Mouse (Mus musculus) MEL (cell line): ENCODE measurements around the gene Fuk. TPM values are rescaled to one million over a fixed set of nuclear protein-coding genes. Genes with fewer than 3 reads are reported as not detected.
"Not testable (repeated sequence)": the region's sequence is repeated elsewhere in the genome, so short reads cannot be mapped to it uniquely, and the experiment has no call there.

Experiments
- DNase-seq: peaks from one replicate; pipeline ENCODE4 v3.0.0; 2011; ENCODE audit warnings: low read depth, low spot score
- H3K27ac ChIP-seq: 2 replicates; pipeline ENCODE4 v1.5.1; 2012; ENCODE audit warnings: low read depth, mild to moderate bottlenecking, control low read depth, low read length, moderate library complexity; ENCODE audit not compliant: control insufficient read depth
- H3K27me3 ChIP-seq, 2 experiments: fragments of 150-350 bp in 1 of 2; sonication (generic) in 1 of 2; 2 replicates each; pipeline ENCODE4 v1.6.1; 2012; ENCODE audit warnings: low read length in 2 of 2, mild to moderate bottlenecking in 2 of 2, improper control_type of control experiment in 1 of 2, moderate library complexity in 1 of 2; ENCODE audit not compliant: insufficient read depth in 2 of 2, control insufficient read depth in 1 of 2
- H3K36me3 ChIP-seq, 2 experiments: 2 replicates each; pipeline ENCODE4 v1.6.1; 2012 to 2014; ENCODE audit warnings: low read length in 2 of 2, improper control_type of control experiment in 1 of 2, inconsistent platforms in 1 of 2, mild to moderate bottlenecking in 1 of 2; ENCODE audit not compliant: insufficient read depth in 2 of 2, control insufficient read depth in 1 of 2
- H3K4me1 ChIP-seq, 2 experiments: fragments of 150-350 bp in 1 of 2; sonication (generic) in 1 of 2; 2 replicates each; pipeline ENCODE4 v1.6.1; 2012; ENCODE audit warnings: low read length in 2 of 2, improper control_type of control experiment in 1 of 2, mild to moderate bottlenecking in 1 of 2; ENCODE audit not compliant: insufficient read depth in 2 of 2, control insufficient read depth in 1 of 2
- H3K4me3 ChIP-seq, 2 experiments: fragments of 150-350 bp in 1 of 2; sonication (generic) in 1 of 2; 2 replicates each; pipeline ENCODE4 v1.5.1; 2012; ENCODE audit warnings: low read depth in 2 of 2, low read length in 2 of 2, mild to moderate bottlenecking in 2 of 2, moderate library complexity in 2 of 2, control low read depth in 1 of 2, improper control_type of control experiment in 1 of 2; ENCODE audit not compliant: control insufficient read depth in 1 of 2, insufficient read depth in 1 of 2
- H3K79me2 ChIP-seq: 2 replicates; pipeline ENCODE4 v1.6.1; 2012; ENCODE audit warnings: mild to moderate bottlenecking, low read length, moderate library complexity; ENCODE audit not compliant: control insufficient read depth, poor library complexity, insufficient read depth
- H3K9ac ChIP-seq: 2 replicates; pipeline ENCODE4 v1.6.1; 2012; ENCODE audit warnings: low read depth, mild to moderate bottlenecking, control low read depth, low read length, moderate library complexity; ENCODE audit not compliant: control insufficient read depth, poor library complexity, severe bottlenecking
- H3K9me3 ChIP-seq: fragments of 150-350 bp; sonication (generic); replicated peaks from 2 replicates; pipeline ENCODE4 v1.6.1; 2012; ENCODE audit warnings: mild to moderate bottlenecking, low read length, improper control_type of control experiment, moderate library complexity; ENCODE audit not compliant: insufficient read depth
- ELF1 ChIP-seq: IDR thresholded peaks from 2 replicates; pipeline ENCODE4 v1.6.1; 2014; ENCODE audit warnings: low read depth, mild to moderate bottlenecking, inconsistent platforms, low read length, improper control_type of control experiment, moderate library complexity
- EP300 ChIP-seq, 2 experiments: IDR thresholded peaks; 2 replicates each; pipeline ENCODE4 v1.6.1; 2011; ENCODE audit warnings: improper control_type of control experiment in 2 of 2, low read length in 2 of 2, low read depth in 1 of 2, mild to moderate bottlenecking in 1 of 2
- GABPA ChIP-seq: IDR thresholded peaks from 2 replicates; pipeline ENCODE4 v1.6.1; 2012; ENCODE audit warnings: low read depth, mild to moderate bottlenecking, inconsistent platforms, low read length, improper control_type of control experiment, moderate library complexity
- GATA1 ChIP-seq: IDR thresholded peaks from 2 replicates; pipeline ENCODE4 v1.6.1; 2011; ENCODE audit warnings: low read depth, low read length, improper control_type of control experiment
- MAX ChIP-seq: IDR thresholded peaks from 2 replicates; pipeline ENCODE4 v1.6.1; 2011; ENCODE audit warnings: low read length, improper control_type of control experiment
- NELFE ChIP-seq: IDR thresholded peaks from 2 replicates; pipeline ENCODE4 v1.6.1; 2011; ENCODE audit warnings: low read depth, low read length, improper control_type of control experiment
- RAD21 ChIP-seq: IDR thresholded peaks from 2 replicates; pipeline ENCODE4 v1.6.1; 2011; ENCODE audit warnings: mild to moderate bottlenecking, low read depth, low read length, improper control_type of control experiment
- RCOR1 ChIP-seq: IDR thresholded peaks from 2 replicates; pipeline ENCODE4 v1.6.1; 2012; ENCODE audit warnings: low read depth, mild to moderate bottlenecking, inconsistent platforms, low read length, improper control_type of control experiment
- TBP ChIP-seq: IDR thresholded peaks from 2 replicates; pipeline ENCODE4 v1.8.0; 2011; ENCODE audit warnings: low read depth, low read length, improper control_type of control experiment
- TCF12 ChIP-seq: IDR thresholded peaks from 2 replicates; pipeline ENCODE4 v1.6.1; 2014; ENCODE audit warnings: low read depth, mild to moderate bottlenecking, inconsistent platforms, low read length, improper control_type of control experiment, moderate library complexity
- UBTF ChIP-seq: IDR thresholded peaks from 2 replicates; pipeline ENCODE4 v1.6.1; 2012; ENCODE audit warnings: low read depth, mild to moderate bottlenecking, inconsistent platforms, low read length, improper control_type of control experiment, moderate library complexity, borderline replicate concordance; ENCODE audit not compliant: insufficient read depth
- ZC3H11A ChIP-seq: IDR thresholded peaks from 2 replicates; pipeline ENCODE4 v1.6.1; 2012; ENCODE audit warnings: low read depth, mild to moderate bottlenecking, inconsistent platforms, low read length, improper control_type of control experiment
- ZKSCAN1 ChIP-seq: IDR thresholded peaks from 2 replicates; pipeline ENCODE4 v1.6.1; 2012; ENCODE audit warnings: low read depth, mild to moderate bottlenecking, inconsistent platforms, low read length, improper control_type of control experiment, moderate library complexity
- polyA plus RNA-seq, 2 experiments: library from polyadenylated mRNA; stranded (reverse) in 1 of 2; unstranded in 1 of 2; fragments of >175 nt in 1 of 2; fragments of >200 nt in 1 of 2; gene quantifications; 2 replicates each; pipeline versions ENCODE4 v1.2.1 to v1.2.4; 2012; ENCODE audit warnings: low replicate concordance in 2 of 2, low read depth in 1 of 2; ENCODE audit not compliant: insufficient read length in 2 of 2, insufficient read depth in 1 of 2, missing spikeins in 1 of 2
- total RNA-seq: library from RNA; depleted of rRNA; stranded (reverse); fragments of 300-350 nt; gene quantifications from 2 replicates; pipeline ENCODE4 v1.2.3, GENCODE M21; 2012

Fuk gene
- total and polyA plus RNA-seq, 3 experiments: 9.1 to 10.6 TPM; not detected in 1

GRCm38 (mm10) chr8:110856760-110857461, 45.4 kb downstream of the Fuk start (continued):
- TF ChIP-seq ZC3H11A: peak; percentile 43
- peak; percentile 94 for TF ChIP-seq TBP
- TF ChIP-seq RCOR1: no peak
- TF ChIP-seq, all 39 proteins: peak for 9

GRCm38 (mm10) chr8:110856073-110856472, 46.2 kb downstream of the Fuk start:
- peaks cover 0 to 33% of the 10 kb centered on the region in 2 experiments; a peak in 2 of 4 replicates for H3K36me3 ChIP-seq
- DNase-seq: not testable (repeated sequence)

GRCm38 (mm10) chr8:110851186-110851585, 51.1 kb downstream of the Fuk start:
- Histone ChIP-seq H3K9ac (no peak overlapping the region), H3K27me3 (no peaks in the 10 kb centered on the region), H3K4me1 (peaks cover 0 to 5% of the 10 kb centered on the region in 2 experiments; a peak in 1 of 4 replicates), H3K9me3 (no peaks in the 10 kb centered on the region), H3K4me3 (no peak overlapping the region), H3K27ac (no peak overlapping the region), H3K79me2 (peaks cover 20% of the 10 kb centered on the region), H3K36me3 (peaks cover 8 to 16% of the 10 kb centered on the region in 2 experiments)
- no peak for DNase-seq
- TF ChIP-seq GABPA (no peak), RAD21 (no peak), EP300 (IDR thresholded peaks at IDR 0.05; ENCODE audit: low read depth in 1 of 2, low read length in 2 of 2) (no peak), GATA1 (no peak), ZKSCAN1 (no peak), TCF12 (no peak), ELF1 (no peak), ZC3H11A (no peak), UBTF (no peak), NELFE (no peak), MAX (no peak)

More at GRCm38 (mm10) chr8:110856073-110856472, 46.2 kb downstream of the Fuk start:
- not testable (repeated sequence) for H3K4me3 ChIP-seq, H3K27ac ChIP-seq, H3K27me3 ChIP-seq, H3K9ac ChIP-seq, H3K79me2 ChIP-seq, H3K9me3 ChIP-seq, H3K4me1 ChIP-seq
- peak; percentile 90 for TF ChIP-seq TBP
